Mouse (Mus musculus): ENCODE results near the gene C9orf72. TPM values are rescaled to one million over a fixed set of nuclear protein-coding genes. Genes with fewer than 3 reads are reported as not detected.
"Not testable (repeated sequence)": the region's sequence is repeated elsewhere in the genome, so short reads cannot be mapped to it uniquely, and the experiment has no call there.

C9orf72 gene
- total RNA-seq (2021), result 10 to 100 TPM; 23.1 to 24.7 TPM

- intact Hi-C loops (cut with DNase I), result no loop called here
- peak; percentile 96 to 98 for DNase-seq (ENCODE audit: low spot score in 2 of 2)
These were observed at the start of gene C9orf72 for GRCm38 (mm10) chr4:35225734-35226495. Gene C9orf72 (minus strand): TSS chr4:35226175.

- no peak for DNase-seq (ENCODE audit: low spot score in 2 of 2)
- intact Hi-C loops (cut with DNase I), result no loop called here
These were observed 33.0 kb upstream of the C9orf72 start for GRCm38 (mm10) chr4:35259006-35259405.

GRCm38 (mm10) chr4:35244023-35244422 is 18.0 kb upstream of the C9orf72 start:
- intact Hi-C loops (cut with DNase I), result no loop called here
- no peak for DNase-seq (ENCODE audit: low spot score in 2 of 2)

DNA sequence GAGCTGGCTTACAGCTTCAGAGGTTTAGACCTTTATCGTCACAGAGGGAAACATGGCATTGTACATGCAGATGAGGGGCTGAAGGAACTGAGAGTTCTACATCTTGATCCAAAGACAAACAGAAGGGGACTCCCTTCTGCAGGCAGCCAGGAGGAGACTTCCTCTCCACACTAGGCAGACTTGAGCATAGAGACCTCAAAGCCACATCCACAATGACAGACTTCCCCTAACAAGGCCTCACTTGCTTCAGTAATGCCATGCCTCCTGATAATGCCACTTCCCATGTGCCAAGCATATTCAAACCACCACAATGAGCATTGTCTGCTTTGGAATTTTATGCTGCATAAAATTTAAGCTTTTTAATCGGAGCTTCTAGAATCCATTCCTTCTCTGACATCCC is 15.8 kb upstream of the C9orf72 start:
- no peak for DNase-seq (ENCODE audit: low spot score in 2 of 2)
- intact Hi-C loops (cut with DNase I), result no loop called here

GRCm38 (mm10) chr4:35238696-35239095 is 12.7 kb upstream of the C9orf72 start:
- intact Hi-C loops (cut with DNase I), result no loop called here
- no peak for DNase-seq (ENCODE audit: low spot score in 2 of 2)

GRCm38 (mm10) chr4:35238240-35238639 is 12.3 kb upstream of the C9orf72 start:
- DNase-seq (ENCODE audit: low spot score in 2 of 2); intact Hi-C loops (cut with DNase I): not testable (repeated sequence)

GRCm38 (mm10) chr4:35236313-35236712 is 10.3 kb upstream of the C9orf72 start:
- DNase-seq (ENCODE audit: low spot score in 2 of 2), result no peak
- intact Hi-C loops (cut with DNase I), result no loop called here

- DNase-seq (ENCODE audit: low spot score in 2 of 2), result no peak
- intact Hi-C loops (cut with DNase I), result no loop called here
These were observed 2.3 kb upstream of the C9orf72 start for GRCm38 (mm10) chr4:35228260-35228659.

GRCm38 (mm10) chr4:35226496-35226992 is 569 bp upstream of the C9orf72 start:
- no peak for DNase-seq (ENCODE audit: low spot score in 2 of 2)
- intact Hi-C loops (cut with DNase I), result no loop called here

- DNase-seq (ENCODE audit: low spot score in 2 of 2), result no peak
- intact Hi-C loops (cut with DNase I), result no loop called here
These were observed 738 bp downstream of the C9orf72 start for GRCm38 (mm10) chr4:35225141-35225733.

DNA sequence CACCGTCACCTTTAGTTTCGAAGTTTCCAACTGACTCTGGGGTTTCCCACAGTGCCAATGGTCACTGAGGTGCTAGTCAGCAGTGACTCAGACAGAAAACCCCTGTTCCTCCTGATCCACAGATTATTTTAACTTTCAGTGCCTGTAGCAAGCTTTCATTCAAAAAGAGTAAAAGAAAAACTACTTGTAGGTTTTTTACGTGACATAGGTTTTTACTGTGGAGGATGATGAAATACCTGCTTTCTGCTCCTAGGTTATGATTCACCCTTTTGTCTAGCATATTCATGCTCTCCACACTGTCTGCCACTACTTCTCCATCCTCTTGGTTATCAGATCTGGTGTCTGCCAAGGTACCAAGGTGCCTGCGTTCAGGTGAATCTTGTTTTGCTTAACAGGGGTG is 1.9 kb downstream of the C9orf72 start:
- intact Hi-C loops (cut with DNase I), result no loop called here
- DNase-seq (ENCODE audit: low spot score in 2 of 2), result no peak

DNA sequence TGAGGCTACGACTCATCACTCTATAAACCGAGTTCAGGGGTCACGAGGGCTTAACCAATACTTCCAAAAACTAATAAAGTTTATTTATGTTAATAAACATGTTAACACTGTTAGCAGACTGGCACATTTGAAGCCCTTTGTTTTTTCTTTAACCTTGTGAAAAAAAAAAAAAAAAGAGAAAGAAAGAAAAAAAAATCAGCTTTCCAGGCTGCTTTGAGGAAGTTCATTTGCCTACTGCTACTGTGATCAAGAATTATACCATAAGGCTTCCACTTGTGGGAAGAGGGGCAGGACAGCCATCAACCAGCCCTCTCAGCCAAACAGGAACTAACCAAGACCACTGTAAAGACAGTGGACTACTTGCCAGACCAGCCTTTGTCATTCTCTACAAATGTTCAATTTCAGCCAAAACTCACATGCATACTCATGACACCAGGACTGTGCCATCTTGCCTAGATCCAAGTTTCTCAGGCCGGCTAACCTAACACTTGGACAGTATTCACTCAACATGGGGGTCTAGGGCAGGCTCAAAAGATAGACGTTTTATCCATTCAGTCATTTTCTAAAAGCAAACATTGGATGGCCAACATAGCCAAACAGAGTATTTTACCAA is 2.5 kb downstream of the C9orf72 start:
- no peak for DNase-seq (ENCODE audit: low spot score in 2 of 2)
- intact Hi-C loops (cut with DNase I), result no loop called here

- intact Hi-C loops (cut with DNase I), result no loop called here
- no peak for DNase-seq (ENCODE audit: low spot score in 2 of 2)
These were observed 4.1 kb downstream of the C9orf72 start for GRCm38 (mm10) chr4:35221903-35222302.

DNA sequence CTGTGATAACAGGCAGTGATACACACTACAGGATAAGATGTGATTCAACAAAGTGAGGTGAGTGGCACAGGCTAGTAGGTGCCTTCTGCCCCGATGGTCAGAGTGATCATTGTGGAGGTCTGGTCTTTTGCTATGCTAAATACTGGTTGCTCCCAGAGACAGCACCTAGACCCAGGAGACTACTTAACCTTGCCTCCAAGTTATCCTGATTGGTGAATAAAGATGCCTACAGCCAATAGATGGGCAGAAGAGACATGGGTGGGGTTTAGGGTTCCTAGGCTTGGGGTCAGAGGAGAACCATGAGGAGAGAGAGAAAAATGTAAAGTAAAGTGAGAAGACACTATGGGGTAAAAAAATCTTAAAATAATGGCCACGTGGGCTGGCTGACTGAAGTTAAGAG is 4.8 kb downstream of the C9orf72 start:
- intact Hi-C loops (cut with DNase I), result no loop called here
- DNase-seq (ENCODE audit: low spot score in 2 of 2), result no peak

GRCm38 (mm10) chr4:35220108-35220731 is 5.8 kb downstream of the C9orf72 start:
- intact Hi-C loops (cut with DNase I), result no loop called here

DNA sequence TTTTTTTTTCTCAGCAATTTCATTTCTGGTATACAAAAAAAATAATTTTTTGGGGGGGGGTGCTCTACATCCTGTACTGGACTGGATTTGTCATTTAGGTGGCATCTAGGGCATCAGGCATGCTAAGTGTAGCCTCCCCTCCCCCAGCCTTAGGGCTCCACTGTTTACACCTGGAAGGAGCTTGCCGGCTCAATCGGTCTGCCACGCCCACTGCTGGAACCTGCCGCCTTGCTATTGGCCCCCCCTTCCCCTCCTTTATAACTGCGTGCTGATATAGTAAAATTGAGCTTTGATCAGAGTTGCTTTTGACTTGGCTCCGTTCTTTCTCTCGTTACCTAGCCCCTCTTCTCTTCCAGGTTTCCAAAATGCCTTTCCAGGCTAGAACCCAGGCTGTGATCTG is 21.3 kb downstream of the C9orf72 start:
- no peak for DNase-seq (ENCODE audit: low spot score in 2 of 2)
- intact Hi-C loops (cut with DNase I), result no loop called here

More at GRCm38 (mm10) chr4:35220108-35220731, 5.8 kb downstream of the C9orf72 start:
- DNase-seq (ENCODE audit: low spot score in 2 of 2), result no peak

DNA sequence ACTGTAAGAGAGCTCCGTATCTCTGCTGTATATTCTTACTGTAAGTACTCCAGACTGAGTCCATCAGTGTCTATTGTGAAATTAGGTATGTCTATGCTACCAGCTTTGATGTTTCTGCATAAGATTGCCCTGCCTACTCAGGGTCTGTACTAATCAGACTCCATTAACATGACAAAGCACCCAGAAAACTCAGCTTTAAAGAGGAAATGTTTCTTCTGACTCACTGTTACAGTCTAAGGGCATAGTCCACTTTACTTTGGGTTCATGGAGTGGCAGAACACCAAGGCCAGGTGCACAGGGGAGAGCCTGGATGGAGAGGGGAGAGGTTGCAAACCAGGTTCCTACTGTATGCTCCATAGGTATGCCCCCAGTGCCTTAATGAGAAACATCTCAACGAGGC is 22.3 kb downstream of the C9orf72 start:
- DNase-seq (ENCODE audit: low spot score in 2 of 2), result no peak
- intact Hi-C loops (cut with DNase I), result no loop called here

DNA sequence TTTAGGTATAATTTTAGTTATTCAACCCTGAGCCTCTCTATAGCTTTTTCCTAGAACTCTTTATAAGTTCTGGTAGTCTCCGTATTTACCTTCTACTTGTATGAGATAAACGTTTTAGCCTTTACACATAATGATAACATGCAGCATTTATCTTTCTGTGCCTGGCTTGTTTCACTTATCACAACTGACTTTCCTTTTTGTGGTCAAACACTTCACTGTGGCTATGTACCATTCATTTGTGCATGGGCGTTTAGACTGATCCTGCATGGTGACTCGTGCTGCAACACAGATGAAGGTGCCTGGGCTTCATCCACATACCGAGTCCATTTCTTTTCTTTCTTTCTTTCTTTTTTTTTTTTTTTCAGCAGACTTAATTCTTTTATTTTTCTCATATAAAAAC is 24.3 kb downstream of the C9orf72 start:
- intact Hi-C loops (cut with DNase I), result no loop called here
- DNase-seq (ENCODE audit: low spot score in 2 of 2), result no peak

- DNase-seq (ENCODE audit: low spot score in 2 of 2), result no peak
- intact Hi-C loops (cut with DNase I), result loop anchor here (2.0 to 5.0 kb wide), 2 partner anchors 35 to 232 kb away; partner anchors contain the start of gene Mob3b
These were observed 33.2 kb downstream of the C9orf72 start for GRCm38 (mm10) chr4:35192725-35193124.

DNA sequence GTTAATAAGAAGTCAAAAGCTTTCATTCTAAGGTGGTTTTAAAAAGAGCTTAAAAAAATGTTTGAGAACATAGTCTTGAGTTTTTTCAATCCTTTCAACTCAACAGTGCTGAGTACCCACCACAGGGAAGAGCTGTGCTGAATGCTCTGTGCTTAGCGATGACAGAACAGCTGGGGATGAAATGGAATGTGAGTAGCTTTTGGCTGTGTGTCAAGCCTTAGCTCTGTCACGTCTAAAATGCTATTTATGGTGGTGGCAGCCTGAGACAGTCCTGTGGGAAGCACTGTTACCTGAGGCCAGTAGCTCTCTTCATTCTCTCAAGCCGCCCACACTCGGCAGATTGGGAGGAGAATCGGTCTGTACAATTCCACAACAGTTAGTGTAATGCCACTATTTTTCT is 36.2 kb downstream of the C9orf72 start:
- intact Hi-C loops (cut with DNase I), result loop anchor here (5.0 kb wide), 1 partner anchor 32 kb away; the partner anchor contains the start of gene Mob3b
- DNase-seq (ENCODE audit: low spot score in 2 of 2), result peak; percentile 20
